Comparison of ENCODE assay signal across 9 mouse cellular contexts in genomic region chr10:56468993-56469712, GRCm38 (mm10).
DNase-seq lines count a peak whose midpoint lies in the region; ATAC-seq and TF ChIP-seq lines count a peak whose summit lies in the region.
"Had no signal": no experiment of that assay in that cellular context is flagged by ENCODE, and none has a peak within 500 bp of the region (broad histone marks: within the 10 kb centered on the region; RNA-seq: fewer than 3 reads in every experiment).

No protein-coding gene starts in this region.

- ATAC-seq in liver, postnatal 0 days, result no peak
- ATAC-seq in midbrain, embryonic 15.5 days (replicated peaks), result no peak
- no peak for ATAC-seq in erythroid progenitor cell, adult 5-6 weeks (replicated peaks; ENCODE audit: low FRiP score, poor library complexity, severe bottlenecking)

- 60% methylated on average over 15 of the region's 15 CpGs for WGBS in liver, adult 2 months
- whole genome bisulfite sequencing in liver, postnatal 0 days (ENCODE audit: insufficient replicate concordance), result 40% methylated on average over 15 of the region's 15 CpGs
- 56% methylated on average over 15 of the region's 15 CpGs for WGBS in midbrain, embryonic 15.5 days

- H3K9ac ChIP-seq in liver, adult 2 months (ENCODE audit: low read depth, low read length), result no peak overlapping the region
- no peak overlapping the region for H3K9ac ChIP-seq in liver, postnatal 0 days (replicated peaks)
- no peak overlapping the region for H3K9ac ChIP-seq in midbrain, embryonic 15.5 days
- H3K9ac ChIP-seq: liver, embryonic 15.5 days had no signal

- no peaks in the 10 kb centered on the region for H3K36me3 ChIP-seq in liver, adult 2 months (ENCODE audit: control insufficient read depth, insufficient read depth, low read length)
- H3K36me3 ChIP-seq in liver, postnatal 0 days (replicated peaks; ENCODE audit: insufficient read depth, low read length), result no peaks in the 10 kb centered on the region
- H3K36me3 ChIP-seq in midbrain, embryonic 15.5 days (replicated peaks), result no peaks in the 10 kb centered on the region
- H3K36me3 ChIP-seq: liver, embryonic 15.5 days had no signal

- H3K4me2 ChIP-seq in liver, postnatal 0 days (ENCODE audit: low read depth, low read length), result no peak overlapping the region
- H3K4me2 ChIP-seq in midbrain, embryonic 15.5 days, result 0 out of 2 replicates have a peak overlapping the region, but pooled peaks have one; percentile 8
- H3K4me2 ChIP-seq: liver, embryonic 15.5 days had no signal

- no peak for TF ChIP-seq POLR2A in liver, adult 2 months (IDR thresholded peaks at IDR 0.05; ENCODE audit: extremely low read depth, insufficient read depth, low read length)

- H3K27ac ChIP-seq in liver, adult 2 months (replicated peaks; ENCODE audit: insufficient read depth, low read depth, low read length), result peak overlapping the region; percentile 25; the same call in 1 of the 2 replicates
- H3K27ac ChIP-seq in liver, postnatal 0 days (ENCODE audit: low read depth), result no peak overlapping the region
- H3K27ac ChIP-seq in midbrain, embryonic 15.5 days, result no peak overlapping the region
- H3K27ac ChIP-seq: liver, embryonic 15.5 days had no signal

- no peaks in the 10 kb centered on the region for H3K79me2 ChIP-seq in liver, adult 2 months (ENCODE audit: control insufficient read depth, insufficient read depth, low read length)

- no peaks in the 10 kb centered on the region for H3K9me3 ChIP-seq in liver, postnatal 0 days (ENCODE audit: low read length)
- H3K9me3 ChIP-seq in midbrain, embryonic 15.5 days, result no peaks in the 10 kb centered on the region
- H3K9me3 ChIP-seq: liver, embryonic 15.5 days had no signal

- DNase-seq in liver, adult 2 months (ENCODE audit: extremely low read depth, low read depth, low spot score), result peak; percentile 10
- DNase-seq in liver, postnatal 0 days, result no peak
- peak; percentile 13 for DNase-seq in brain, adult 2 months (ENCODE audit: low read depth, low spot score)
- DNase-seq in heart, adult 18-20 months, result peak; percentile 48 to 68
- DNase-seq in kidney, adult 8-10 months, result peak; percentile 21 to 22
- no peak for DNase-seq in liver

- H3K4me3 ChIP-seq in liver, adult 2 months (ENCODE audit: insufficient read depth, low read depth, low read length), result no peak overlapping the region
- no peak overlapping the region for H3K4me3 ChIP-seq in liver, postnatal 0 days (ENCODE audit: low read depth, low read length)
- no peak overlapping the region for H3K4me3 ChIP-seq in midbrain, embryonic 15.5 days
- H3K4me3 ChIP-seq: liver, embryonic 15.5 days had no signal

- H3K4me1 ChIP-seq in liver, adult 2 months (ENCODE audit: control insufficient read depth, insufficient read depth, low read length), result no peaks in the 10 kb centered on the region; the same call in 1 of the 2 replicates
- H3K4me1 ChIP-seq in liver, postnatal 0 days (ENCODE audit: insufficient read depth), result no peaks in the 10 kb centered on the region
- H3K4me1 ChIP-seq in midbrain, embryonic 15.5 days, result no peaks in the 10 kb centered on the region
- H3K4me1 ChIP-seq: liver, embryonic 15.5 days had no signal

- no peak for TF ChIP-seq EP300 in liver, postnatal 0 days (IDR thresholded peaks at IDR 0.05; ENCODE audit: low read depth)

- H3K27me3 ChIP-seq in liver, adult 2 months (ENCODE audit: control insufficient read depth, insufficient read depth, low read length), result no peaks in the 10 kb centered on the region
- no peaks in the 10 kb centered on the region for H3K27me3 ChIP-seq in liver, postnatal 0 days (ENCODE audit: insufficient read depth, low read length)
- H3K27me3 ChIP-seq in midbrain, embryonic 15.5 days (replicated peaks), result no peaks in the 10 kb centered on the region
- H3K27me3 ChIP-seq: liver, embryonic 15.5 days had no signal

- no peak for TF ChIP-seq CTCF in liver, adult 2 months (IDR thresholded peaks at IDR 0.05; ENCODE audit: low read depth, low read length)
- TF ChIP-seq CTCF in liver, postnatal 0 days (IDR thresholded peaks at IDR 0.05; ENCODE audit: low read depth), result no peak

Comparison
In these comparisons a context has a peak if more than half of its experiments do, and no peak if none do; other contexts are left out.
1. DNase-seq: peak in liver, adult 2 months (single experiment), brain, adult 2 months (single experiment), heart, adult 18-20 months (2 of 2) and kidney, adult 8-10 months (2 of 2); none in liver, postnatal 0 days (single experiment) and liver (single experiment).